Mouse (Mus musculus) testis, adult 2 months (tissue): ENCODE data around the gene Cdc42se2. TPM values are rescaled to one million over a fixed set of nuclear protein-coding genes. Genes with fewer than 3 reads are reported as not detected.

Experiments
- H3K27ac ChIP-seq: fragments of 200-500 bp; 2 replicates; pipeline ENCODE4 v1.5.1; 2012; ENCODE audit warnings: low read depth, low read length; ENCODE audit not compliant: control insufficient read depth, insufficient read depth
- H3K27me3 ChIP-seq: fragments of 200-500 bp; 2 replicates; pipeline ENCODE4 v1.6.1; 2012; ENCODE audit warnings: mild to moderate bottlenecking, low read length, moderate library complexity; ENCODE audit not compliant: control insufficient read depth, insufficient read depth
- H3K36me3 ChIP-seq: fragments of 200-500 bp; 2 replicates; pipeline ENCODE4 v1.6.1; 2012; ENCODE audit warnings: mild to moderate bottlenecking, low read length; ENCODE audit not compliant: control insufficient read depth, insufficient read depth
- H3K4me1 ChIP-seq: fragments of 200-500 bp; 2 replicates; pipeline ENCODE4 v1.6.1; 2012; ENCODE audit warnings: low read length; ENCODE audit not compliant: control insufficient read depth, insufficient read depth
- H3K4me3 ChIP-seq: fragments of 200-500 bp; 2 replicates; pipeline ENCODE4 v1.5.1; 2012; ENCODE audit warnings: low read depth, mild to moderate bottlenecking, low read length, moderate library complexity, mixed read lengths; ENCODE audit not compliant: control insufficient read depth
- CTCF ChIP-seq: fragments of 200-500 bp; IDR thresholded peaks from 2 replicates; pipeline ENCODE4 v1.5.1; 2012; ENCODE audit warnings: low read depth, mild to moderate bottlenecking, inconsistent platforms, low read length, moderate library complexity; ENCODE audit not compliant: control insufficient read depth, insufficient read depth, insufficient replicate concordance
- POLR2A ChIP-seq: fragments of 200-500 bp; IDR thresholded peaks from 2 replicates; pipeline ENCODE4 v1.6.1; 2012; ENCODE audit warnings: low read depth, mild to moderate bottlenecking, inconsistent platforms, low read length, moderate library complexity; ENCODE audit not compliant: control insufficient read depth
- polyA plus RNA-seq: library from polyadenylated mRNA; depleted of rRNA; stranded (reverse); fragments of >200 nt; gene quantifications from 2 replicates; pipeline ENCODE4 v1.2.3, GENCODE M21; 2012

Gene Cdc42se2
- polyA plus RNA-seq, 1 experiment = 27.6 TPM

GRCm38 (mm10) chr11:54771549-54771948 lies 15.9 kb downstream of the Cdc42se2 start:
- Histone ChIP-seq H3K27ac (no peak overlapping the region), H3K27me3 (no peaks in the 10 kb centered on the region), H3K4me1 (no peaks in the 10 kb centered on the region), H3K36me3 (no peaks in the 10 kb centered on the region), H3K4me3 (no peak overlapping the region)
- TF ChIP-seq CTCF (no peak), POLR2A (no peak)

- Histone ChIP-seq H3K27ac (no peak overlapping the region), H3K4me1 (no peaks in the 10 kb centered on the region), H3K27me3 (no peaks in the 10 kb centered on the region), H3K36me3 (no peaks in the 10 kb centered on the region), H3K4me3 (no peak overlapping the region)
- TF ChIP-seq POLR2A (no peak), CTCF (no peak)
Observed at GRCm38 (mm10) chr11:54769843-54770242, 17.6 kb downstream of the Cdc42se2 start.

- Histone ChIP-seq H3K27ac (no peak overlapping the region), H3K36me3 (no peaks in the 10 kb centered on the region), H3K27me3 (no peaks in the 10 kb centered on the region), H3K4me3 (no peak overlapping the region), H3K4me1 (no peaks in the 10 kb centered on the region)
- no peak for TF ChIP-seq CTCF
Observed at GRCm38 (mm10) chr11:54768116-54768690, 19.3 kb downstream of the Cdc42se2 start.

GRCm38 (mm10) chr11:54764759-54765158 lies 22.7 kb downstream of the Cdc42se2 start:
- Histone ChIP-seq H3K4me1 (no peaks in the 10 kb centered on the region), H3K4me3 (no peak overlapping the region), H3K27me3 (no peaks in the 10 kb centered on the region), H3K36me3 (no peaks in the 10 kb centered on the region), H3K27ac (no peak overlapping the region)
- no peak for TF ChIP-seq POLR2A
- no peak for TF ChIP-seq CTCF

GRCm38 (mm10) chr11:54764026-54764425 lies 23.4 kb downstream of the Cdc42se2 start:
- TF ChIP-seq POLR2A (no peak), CTCF (no peak)
- H3K27me3 ChIP-seq = no peaks in the 10 kb centered on the region
- no peaks in the 10 kb centered on the region for H3K36me3 ChIP-seq
- H3K4me1 ChIP-seq = no peaks in the 10 kb centered on the region
- H3K27ac ChIP-seq = no peak overlapping the region
- no peak overlapping the region for H3K4me3 ChIP-seq

- no peak for TF ChIP-seq POLR2A
- no peak for TF ChIP-seq CTCF
Observed at GRCm38 (mm10) chr11:54762735-54763134, 24.7 kb downstream of the Cdc42se2 start.

GRCm38 (mm10) chr11:54757993-54758392 lies 29.5 kb downstream of the Cdc42se2 start:
- Histone ChIP-seq H3K4me3 (no peak overlapping the region), H3K27me3 (no peaks in the 10 kb centered on the region), H3K4me1 (no peaks in the 10 kb centered on the region), H3K27ac (no peak overlapping the region), H3K36me3 (no peaks in the 10 kb centered on the region)
- TF ChIP-seq CTCF = no peak

More at GRCm38 (mm10) chr11:54762735-54763134, 24.7 kb downstream of the Cdc42se2 start:
- H3K27ac ChIP-seq = no peak overlapping the region
- H3K27me3 ChIP-seq = no peaks in the 10 kb centered on the region
- H3K36me3 ChIP-seq = no peaks in the 10 kb centered on the region
- H3K4me3 ChIP-seq = no peak overlapping the region
- no peaks in the 10 kb centered on the region for H3K4me1 ChIP-seq
